Mouse (Mus musculus) adrenal gland, postnatal 36 days (tissue): ENCODE results near the gene Ap1s3. TPM values are rescaled to one million over a fixed set of nuclear protein-coding genes. Genes with fewer than 3 reads are reported as not detected.
A peak's percentile ranks its signal among the peaks of the same experiment; 100 is the strongest.

ENCODE experiments used
- DNase-seq, 2 experiments: peaks; one replicate each; pipeline ENCODE4 v3.0.0; 2021; ENCODE audit warnings: mixed read lengths in 1 of 2
- long read RNA-seq, 2 experiments: library from polyadenylated mRNA; stranded (forward); transcript quantifications; one replicate each; pipeline ENCODE4 v2.0.0; 2021; ENCODE audit warnings: borderline sequencing depth in 2 of 2
- total RNA-seq, 2 experiments: library from RNA; stranded (reverse); gene quantifications; 2 replicates each; pipeline ENCODE4 v1.2.3; 2021

Gene Ap1s3
- 1 to 10 TPM in 1 of 2 experiments, under 1 TPM in 1; 0.26 to 1.1 TPM for total RNA-seq
- long read RNA-seq, experiment 1 = 0 reads
- long read RNA-seq, experiment 2 = 0 reads

DNA sequence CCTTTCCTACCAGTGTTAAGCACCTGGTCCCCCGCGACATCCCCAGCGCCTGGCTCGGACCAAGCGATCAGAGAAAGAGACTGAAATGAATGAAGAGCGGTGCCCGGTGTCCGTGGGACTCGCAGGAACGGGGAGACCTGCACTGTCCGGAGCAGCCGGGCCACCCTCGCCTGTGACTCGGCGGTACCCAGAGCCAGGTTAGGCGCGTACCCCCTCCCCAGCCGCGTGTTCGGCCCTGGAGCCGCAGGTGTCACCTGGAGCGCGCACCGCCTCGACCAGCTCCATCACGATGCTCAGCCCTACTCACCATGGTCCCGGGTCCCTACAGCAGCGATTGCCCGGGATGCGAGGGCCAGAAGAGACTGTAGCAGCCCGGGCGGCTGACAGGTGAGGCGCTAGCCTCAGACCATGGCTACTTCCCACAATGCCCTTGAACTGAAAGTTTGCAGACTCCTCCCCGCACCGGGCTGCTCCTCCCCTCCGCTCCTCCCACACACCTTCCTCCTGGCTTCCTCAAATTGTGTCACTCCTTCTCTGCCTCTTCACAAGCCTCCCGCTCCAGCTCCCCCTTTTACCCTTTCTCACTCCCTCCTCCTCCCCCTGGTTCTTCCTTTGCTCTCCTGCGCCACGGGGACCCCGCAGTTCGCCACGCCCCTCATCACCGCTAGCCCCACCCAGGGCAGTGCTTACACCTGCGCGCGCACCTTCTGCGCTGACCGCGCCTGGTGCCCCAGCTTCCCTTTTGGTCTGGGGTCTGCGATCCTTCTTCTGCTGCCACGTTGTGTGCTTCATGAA, at the start of gene Ap1s3:
Gene Ap1s3 (minus strand): TSS at position 430 of the 795 bp plus-strand sequence.
- peak; percentile 25 to 55 for DNase-seq

DNA sequence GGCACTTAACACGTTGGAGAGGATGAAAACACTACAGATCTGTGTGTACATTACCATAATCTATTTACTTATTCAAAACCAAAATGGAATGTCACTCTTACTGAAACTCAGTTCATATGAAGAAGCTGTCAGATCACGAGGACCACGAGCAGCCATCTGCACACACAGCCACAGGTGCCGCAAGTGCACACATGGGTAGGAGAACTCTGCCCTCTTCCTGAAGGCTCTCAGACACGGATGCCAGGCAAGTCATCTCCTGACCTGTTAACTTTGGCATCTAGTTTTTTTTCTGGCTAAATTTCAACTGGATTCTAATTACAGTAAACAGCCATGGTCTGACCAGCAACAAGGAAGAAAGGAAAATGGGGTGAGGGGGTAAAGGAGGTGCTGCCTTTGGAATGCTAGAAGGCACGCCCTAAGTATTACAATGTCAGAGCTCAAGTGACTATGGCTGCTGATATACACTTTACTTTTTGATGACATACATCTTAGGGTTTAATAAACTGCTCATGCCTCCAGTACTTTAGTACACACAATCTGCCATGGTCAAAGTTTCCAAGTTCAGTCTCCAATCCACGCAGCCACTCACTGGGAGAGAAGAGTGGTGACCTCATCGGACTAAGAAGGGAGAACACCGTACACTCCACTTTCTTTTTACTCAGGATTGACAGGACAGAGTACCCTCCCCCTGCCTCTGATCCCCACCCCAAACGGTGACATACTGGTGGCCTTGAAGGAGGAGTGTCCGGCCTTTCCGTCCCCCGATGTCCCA, 42.6 kb upstream of the Ap1s3 start:
- no peak for DNase-seq

DNA sequence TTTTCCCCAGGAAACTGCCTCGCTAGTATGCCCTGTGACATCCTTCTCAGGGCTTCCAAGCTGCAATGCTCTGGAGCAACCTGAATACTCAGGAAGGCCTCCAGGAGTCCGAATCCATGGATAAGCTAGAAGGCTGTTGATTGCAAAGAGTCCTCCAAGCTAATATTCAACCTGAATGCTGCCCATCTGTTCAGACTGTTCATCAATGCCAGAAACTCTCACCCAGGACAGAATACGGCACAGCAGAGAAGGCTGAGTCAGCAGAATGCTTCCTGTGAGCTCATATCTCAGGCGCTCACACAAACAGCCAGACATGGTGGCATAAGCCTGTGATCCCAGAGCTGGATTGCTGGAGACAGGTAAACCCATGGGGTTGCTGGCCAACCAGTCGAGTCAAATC, 41.3 kb upstream of the Ap1s3 start:
- no peak for DNase-seq

DNA sequence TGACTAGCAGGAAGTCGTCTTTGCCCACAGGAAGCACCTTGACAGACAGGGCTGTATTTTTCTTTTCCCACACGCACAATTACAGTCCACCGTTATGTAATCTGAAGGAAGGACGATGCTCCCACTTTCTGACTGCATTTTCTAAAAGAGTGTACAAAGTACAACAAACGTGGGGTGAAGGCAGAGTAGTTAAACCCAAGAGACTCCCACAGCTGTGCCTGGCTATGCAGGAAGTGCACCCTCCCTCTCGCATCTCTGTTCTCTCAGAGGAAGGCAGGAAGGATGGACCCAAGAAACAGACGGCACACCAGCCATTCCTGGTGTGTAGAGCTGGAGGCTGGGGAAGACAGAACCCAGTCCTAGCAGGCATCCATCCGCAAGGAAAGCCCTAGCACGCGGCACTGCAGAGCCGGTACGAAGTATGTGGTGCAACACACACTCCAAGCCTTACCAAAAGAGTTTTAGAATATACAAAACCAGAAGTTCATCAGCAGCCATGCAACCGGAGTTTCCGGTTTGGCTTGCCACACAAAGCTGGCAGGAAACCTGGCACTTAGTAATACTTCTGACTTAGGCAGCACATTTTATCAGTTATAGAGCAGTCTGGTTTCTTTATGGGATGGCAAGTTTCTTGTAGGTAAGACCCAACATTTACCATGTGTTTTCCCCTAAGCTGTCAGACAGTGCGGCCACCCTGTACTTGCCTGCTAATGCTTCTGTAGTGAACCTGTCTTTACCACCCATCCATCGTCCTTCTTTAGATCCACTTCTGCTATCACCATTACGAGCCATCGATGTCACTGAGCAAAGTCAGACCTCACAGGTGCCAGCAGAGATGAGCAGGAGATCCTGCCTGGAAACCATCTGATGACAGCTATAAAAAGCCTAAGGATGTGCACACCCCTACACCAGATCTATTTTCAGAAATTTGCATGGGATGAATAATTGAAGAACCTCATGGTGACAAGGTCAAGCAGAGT, 39.7 kb upstream of the Ap1s3 start:
- no peak for DNase-seq

DNA sequence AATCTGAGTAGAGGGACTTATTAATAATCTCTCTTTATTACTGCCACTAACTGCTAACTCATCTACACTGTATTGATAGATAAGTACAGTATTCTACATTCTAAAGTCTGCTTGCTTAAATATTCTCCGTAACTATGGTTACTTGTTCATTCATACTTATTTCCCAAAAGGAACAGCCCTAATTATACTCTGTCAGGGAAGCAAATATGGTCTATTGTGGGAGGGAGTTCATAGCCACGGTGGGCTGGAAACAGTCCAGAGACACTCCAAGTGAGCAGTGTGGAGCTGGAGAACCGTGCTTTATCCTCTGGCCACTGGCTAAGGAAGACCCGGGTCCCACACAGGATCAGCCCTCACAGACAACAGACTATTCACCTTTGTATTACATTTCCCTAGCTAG, 38.9 kb upstream of the Ap1s3 start:
- DNase-seq = no peak

DNA sequence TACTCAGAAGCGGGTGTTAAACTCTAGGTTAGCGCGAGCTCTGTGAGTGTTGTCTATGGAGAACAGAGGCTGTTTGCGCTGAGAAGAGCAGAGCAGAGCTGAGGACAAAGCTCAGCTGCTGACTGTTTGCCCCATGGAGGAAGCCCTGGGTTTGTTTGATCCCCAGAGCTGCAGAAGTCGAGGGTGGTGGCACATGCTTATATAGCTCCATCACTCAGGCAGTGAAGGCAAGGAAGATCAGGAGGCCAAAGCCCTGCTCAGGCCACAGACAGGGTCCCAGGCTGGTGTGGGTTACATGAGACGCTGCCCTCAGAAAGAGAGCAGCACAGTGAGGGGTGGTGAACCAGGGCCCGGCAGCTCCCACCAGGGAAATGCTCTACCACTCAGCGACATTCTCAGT, 38.4 kb upstream of the Ap1s3 start:
- DNase-seq = no peak

DNA sequence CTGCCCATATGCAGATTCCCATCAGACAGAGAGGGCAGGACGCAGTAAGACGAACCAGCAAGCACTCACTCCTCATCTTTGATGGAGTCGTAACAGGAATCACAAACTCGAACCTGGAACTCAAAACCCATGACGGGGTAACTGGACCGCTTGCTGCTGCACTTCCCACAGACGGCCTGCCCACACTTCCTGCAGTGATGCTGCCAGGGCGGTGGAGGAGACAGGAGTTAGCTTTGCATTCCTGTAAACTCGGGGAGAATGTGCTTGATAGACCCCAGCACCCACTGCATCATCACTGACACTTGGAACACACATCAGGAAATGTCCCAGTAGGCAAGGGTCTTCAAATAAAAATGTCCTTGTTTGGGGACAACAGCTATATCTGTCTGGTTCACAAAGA, 35.6 kb upstream of the Ap1s3 start:
- DNase-seq = no peak

DNA sequence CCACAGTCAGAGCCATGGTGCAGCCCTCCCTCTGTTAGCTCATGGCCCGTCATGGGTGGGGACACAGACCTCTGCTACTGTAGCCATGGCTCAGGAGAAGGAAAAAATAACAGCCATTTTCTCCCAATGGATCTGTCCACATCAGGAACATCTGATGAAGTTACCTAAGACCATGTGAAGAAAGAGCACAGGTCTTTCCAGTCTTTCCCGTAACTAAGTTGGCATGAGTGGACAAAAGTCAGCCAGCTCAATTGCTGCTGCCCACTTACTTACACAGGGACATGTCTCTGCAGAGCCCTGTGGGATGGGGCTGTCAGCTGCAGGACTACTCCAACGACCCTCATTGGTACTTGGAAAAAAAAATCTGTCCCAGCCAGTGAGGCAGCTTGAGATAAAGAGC, 34.9 kb upstream of the Ap1s3 start:
- no peak for DNase-seq

DNA sequence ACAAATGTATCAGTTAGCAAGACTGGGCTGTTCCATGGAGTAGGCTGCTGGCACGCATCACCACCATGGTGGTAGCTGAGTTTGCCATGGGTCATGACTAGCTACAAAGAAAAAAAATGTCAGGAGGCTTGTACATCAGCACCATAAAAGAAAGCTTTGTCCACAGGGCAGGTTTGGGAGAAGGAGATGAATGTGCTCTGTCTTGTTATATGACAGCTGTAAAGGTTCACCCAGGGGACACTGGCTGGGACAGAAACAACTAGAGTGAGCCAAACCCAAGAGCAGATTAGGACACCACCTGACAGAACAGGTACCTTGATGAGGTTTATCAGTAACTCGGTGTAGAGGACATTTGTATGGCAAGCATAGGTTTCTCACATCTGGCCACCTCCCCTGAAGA, 32.9 kb upstream of the Ap1s3 start:
- no peak for DNase-seq

DNA sequence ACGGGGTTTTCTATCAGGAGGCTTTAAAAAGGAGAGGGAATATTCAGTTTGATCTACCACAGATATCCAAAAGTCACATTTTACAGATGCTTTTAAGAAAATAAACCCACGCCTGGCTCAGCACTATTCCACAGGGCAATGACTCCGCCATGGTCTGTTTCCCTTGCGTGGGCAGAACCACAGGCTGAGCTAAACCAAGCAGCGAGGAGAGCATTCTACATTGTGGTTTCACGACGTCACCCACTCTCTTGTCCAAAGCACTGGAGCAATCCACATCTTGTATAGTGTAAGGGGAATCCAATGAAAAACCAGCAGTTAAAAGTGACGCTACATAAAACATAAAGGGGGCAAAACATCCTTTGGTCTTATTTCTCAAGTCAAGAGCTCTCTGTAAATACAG, 31.7 kb upstream of the Ap1s3 start:
- no peak for DNase-seq

DNA sequence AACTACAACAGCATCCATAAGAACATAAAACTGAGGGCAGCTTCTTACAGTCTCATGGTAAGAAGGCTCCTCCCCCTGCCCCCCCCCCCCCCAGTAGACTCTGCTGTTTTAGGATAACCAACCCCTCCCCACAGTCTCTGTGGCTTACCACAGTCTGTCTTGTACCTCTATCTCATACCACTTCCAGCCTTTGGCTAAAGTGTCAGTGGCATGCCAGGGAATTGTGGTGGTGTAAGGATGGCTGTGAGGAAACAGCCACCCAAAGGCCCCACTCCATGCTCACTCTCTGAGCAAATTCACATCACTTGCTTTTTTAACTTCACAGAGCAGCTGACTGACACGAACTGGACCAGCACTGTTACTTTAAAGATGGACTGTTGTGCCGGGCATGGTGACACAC, 26.7 kb upstream of the Ap1s3 start:
- no peak for DNase-seq

DNA sequence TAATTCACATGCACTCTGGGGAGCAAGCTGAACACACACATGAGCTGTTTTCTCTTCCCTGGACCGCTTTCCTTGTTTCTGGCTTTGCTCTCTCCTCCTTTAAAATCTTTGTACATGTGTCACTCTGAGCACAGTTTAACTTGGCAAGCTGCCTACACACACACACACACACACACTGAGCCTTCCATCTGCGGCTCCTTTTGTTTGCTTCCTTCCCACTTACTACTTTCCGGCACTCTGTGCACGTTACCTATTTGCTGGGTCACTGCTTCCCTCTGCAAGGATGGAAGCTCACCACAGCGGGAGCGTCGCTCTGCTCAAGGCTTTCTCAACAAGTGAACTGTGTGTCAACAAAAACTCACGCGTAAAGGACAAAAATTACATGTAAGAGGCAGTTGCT, 25.6 kb upstream of the Ap1s3 start:
- DNase-seq = peak; percentile 5 to 16

DNA sequence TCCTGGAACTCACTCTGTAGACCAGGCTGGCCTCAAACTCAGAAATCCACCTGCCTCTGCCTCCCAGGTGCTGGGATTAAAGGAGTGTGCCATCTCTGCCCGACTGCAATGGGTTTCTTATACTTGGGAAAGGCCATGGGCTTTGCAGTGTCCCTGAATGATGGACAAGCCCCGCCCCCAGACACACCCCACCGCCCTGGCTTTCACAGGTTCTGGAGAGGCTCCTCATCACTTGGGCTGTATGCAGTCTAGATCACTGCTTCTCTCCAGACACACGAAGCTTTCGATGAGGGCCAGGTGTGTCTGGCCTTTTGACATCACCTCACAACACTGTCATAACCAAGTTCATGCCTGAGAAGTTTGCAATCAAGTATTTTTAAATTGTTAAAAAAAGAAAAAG, 25.2 kb upstream of the Ap1s3 start:
- no peak for DNase-seq

DNA sequence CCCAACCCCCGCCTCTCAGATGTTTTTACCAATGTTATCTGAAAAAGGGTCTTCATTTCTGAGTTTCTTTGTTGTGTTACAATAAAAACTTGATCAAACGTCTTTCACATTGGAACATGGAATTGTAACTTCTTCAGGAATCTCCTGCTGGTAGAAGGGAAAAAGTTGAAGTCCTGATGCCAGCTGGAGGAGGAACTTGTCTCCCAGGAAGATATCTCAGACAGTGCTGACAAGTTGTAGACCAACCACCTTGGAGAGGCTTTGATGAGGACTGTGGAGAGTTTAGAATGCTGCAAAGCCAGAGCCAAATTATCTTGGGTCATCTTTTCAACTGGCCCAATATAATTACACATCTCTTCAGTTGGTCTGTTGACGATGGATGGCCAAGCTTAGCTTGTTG, 20.7 kb upstream of the Ap1s3 start:
- no peak for DNase-seq

DNA sequence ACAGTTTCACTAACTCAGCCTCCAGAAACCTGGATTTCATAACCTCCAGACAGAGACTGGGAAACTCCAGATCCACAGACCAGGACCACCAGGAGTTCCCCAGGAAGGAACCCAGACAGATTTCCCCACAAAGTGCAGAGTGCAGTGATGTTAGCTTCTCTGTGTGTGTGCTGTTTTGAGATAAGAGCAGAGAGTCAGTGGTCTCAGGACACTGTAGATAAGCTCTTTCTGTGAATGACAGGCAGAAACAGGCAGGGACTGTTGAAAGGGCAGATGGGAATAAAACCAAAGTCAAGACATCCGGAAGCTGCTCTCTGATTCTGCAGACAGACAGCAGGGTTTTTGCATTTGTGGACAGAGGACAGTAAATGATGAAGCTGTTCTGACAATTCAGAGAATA, 15.5 kb upstream of the Ap1s3 start:
- DNase-seq = no peak

DNA sequence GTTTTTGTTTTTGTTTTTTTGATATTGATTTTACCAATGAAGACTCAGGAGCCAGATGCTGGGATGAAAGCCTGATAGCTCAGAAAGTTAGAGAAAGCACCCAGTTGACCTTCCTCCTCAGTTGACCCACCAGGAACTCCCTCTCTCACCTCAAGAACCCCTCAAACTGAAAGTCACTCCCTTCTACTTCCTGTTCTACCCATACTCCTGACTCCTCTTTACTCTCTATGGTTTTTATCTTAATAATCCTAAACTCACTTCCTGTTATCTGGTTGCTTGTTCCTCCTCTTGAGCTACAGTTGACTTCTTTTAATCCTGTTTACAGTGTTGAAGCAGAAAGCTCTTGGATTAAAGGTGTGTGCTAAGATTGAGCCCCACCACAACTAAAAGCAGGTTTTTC, 12.3 kb upstream of the Ap1s3 start:
- DNase-seq = no peak

DNA sequence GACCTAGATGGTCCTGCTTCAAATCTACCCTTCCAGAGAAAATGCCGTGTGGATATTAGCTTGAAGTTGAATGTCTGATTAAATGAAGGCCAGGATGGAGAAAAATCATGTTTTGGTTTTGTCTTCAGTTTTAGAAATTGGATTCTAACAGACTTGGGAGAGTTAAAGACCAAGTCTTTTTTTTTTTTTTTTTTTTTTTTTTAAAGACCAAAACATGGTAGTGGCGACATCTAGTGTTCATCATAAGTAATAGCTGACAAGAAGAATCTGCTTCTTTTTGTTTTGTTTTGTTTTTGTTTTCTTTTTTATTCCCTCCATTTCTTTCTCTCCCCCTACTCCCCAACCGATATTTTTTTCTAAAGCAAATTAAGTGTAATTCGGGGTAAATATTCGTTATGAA, 11.2 kb upstream of the Ap1s3 start:
- no peak for DNase-seq

DNA sequence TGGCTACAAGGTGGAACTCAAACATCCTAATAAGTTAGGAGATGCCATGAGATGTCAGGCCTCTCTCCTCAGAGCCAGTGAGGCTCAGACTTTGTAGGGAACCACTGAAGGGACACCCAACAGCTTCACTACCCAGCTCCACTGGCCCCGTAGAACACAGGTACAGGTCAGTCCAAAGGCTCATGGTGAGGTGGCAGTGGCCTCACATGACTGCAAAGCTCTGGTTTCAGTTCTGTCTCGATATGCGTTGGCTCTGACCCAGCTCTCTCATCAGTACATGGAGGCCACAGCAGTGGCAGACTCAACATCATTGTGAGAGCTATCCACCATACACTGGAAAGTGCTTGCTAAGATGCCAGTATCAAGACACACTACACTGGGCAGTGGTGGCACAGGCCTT, 9.0 kb upstream of the Ap1s3 start:
- no peak for DNase-seq

DNA sequence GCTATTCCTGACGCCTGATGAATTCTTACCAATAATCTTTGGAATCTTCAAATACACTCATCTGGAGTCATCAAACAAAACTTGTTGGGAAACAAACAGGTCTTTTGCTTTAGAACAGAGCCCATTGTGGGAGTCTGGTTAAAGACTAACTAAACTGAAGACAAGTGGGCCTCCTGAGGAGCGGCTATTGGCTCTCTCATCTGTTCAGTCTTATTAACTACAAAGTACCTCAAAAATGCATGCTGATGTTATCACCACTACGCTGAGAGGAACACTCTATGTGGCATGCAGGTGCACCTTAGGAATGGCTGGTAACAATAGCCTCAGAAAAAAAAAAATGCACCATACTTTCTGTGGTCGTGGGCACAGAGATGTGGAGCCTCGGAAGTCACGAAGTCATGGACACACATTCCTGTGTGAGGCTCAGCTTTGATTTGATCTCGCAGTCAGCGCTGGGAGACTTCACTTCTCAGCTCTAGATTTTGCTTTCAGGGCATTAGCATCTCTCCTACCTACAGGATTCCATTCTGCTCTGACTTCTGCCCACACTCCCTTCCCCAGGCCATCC, 6.4 kb upstream of the Ap1s3 start:
- DNase-seq = no peak

DNA sequence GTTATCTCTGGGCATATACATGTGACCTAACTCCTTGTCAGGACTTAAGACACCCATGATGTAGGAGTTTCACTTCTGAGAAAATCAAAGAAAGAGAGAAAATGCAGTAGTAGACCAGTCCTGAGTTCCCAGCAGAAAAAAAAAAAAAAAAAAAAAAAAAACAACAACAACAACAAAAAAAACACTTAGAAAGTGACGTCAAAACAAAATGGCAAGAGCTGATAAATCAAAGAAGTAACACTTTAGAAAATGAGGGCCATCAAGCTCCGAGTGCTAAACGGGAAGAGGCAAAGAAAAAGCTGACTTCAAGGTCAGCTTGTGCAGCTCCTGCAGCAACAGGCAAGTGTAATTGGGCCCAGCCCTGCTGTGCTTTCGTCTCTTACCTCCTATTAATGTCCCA, 3.9 kb upstream of the Ap1s3 start:
- no peak for DNase-seq

DNA sequence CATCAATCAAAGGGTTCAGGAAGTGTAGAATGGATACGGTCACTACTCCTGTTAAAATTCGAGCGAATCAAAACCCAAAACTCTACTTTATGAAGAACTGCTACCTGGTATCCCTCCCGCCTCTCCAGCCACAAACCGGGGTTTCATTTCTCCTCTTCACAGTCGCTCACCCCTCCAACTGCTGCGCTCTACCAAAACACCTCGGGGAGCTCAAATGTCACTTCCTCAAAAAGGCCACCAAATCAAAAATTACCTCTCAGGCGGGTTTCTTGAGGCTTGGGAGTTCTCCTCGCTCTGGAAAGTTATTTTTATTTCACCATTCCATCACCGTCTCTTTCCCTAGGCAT, 603 bp downstream of the Ap1s3 start:
- peak in 1 of 2 experiments; percentile 4 for DNase-seq

DNA sequence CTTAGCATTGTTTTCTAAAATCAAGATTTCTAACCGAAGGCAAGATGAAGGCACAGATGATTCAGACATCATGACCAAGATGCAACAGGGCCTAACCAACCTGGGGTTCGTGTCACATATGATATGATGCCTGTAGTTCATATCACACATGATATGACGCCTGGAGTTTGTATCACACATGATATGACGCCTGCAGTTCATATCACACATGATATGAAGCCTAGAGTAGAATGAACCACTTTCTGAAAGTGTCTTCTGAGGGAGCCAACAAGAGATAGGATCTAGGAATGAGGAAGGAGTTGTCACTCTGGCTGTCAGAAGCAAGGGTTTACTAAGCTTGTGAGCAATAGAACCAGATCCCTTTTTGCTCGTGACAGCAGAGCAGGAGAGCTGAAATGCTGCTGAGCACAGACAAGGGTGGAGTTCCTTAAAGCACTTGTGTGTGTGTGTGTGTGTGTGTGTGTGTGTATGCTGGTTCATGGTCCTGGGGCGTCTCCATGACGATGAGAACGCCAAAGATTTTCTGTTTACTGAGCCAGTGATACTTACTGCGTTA, 2.3 kb downstream of the Ap1s3 start:
- no peak for DNase-seq
